Mouse (Mus musculus) kidney, embryonic 16.5 days (tissue): Measurements from ENCODE around the gene Tas2r122. TPM values are rescaled to one million over a fixed set of nuclear protein-coding genes. Genes with fewer than 3 reads are reported as not detected.
"Not testable (repeated sequence)": the region's sequence is repeated elsewhere in the genome, so short reads cannot be mapped to it uniquely, and the experiment has no call there.

Source experiments
- ATAC-seq: fragments of 200-750 bp; cut with Nextera tagmentation; 2 replicates; pipeline ENCODE4 v1.8.0; 2017; ENCODE audit warnings: moderate TSS enrichment; ENCODE audit not compliant: low FRiP score, low TSS enrichment
- H3K27ac ChIP-seq: fragments of 300-500 bp; sonication (generic); 2 replicates; pipeline ENCODE4 v1.5.1; 2014; ENCODE audit warnings: low read length
- H3K27me3 ChIP-seq: fragments of 300-500 bp; sonication (generic); 2 replicates; pipeline ENCODE4 v1.6.1; 2014; ENCODE audit warnings: low read length, control low read depth, mixed read lengths; ENCODE audit not compliant: insufficient read depth
- H3K36me3 ChIP-seq: fragments of 300-500 bp; sonication (generic); 2 replicates; pipeline ENCODE4 v1.6.1; 2014; ENCODE audit warnings: low read length, control low read depth, mixed read lengths; ENCODE audit not compliant: insufficient read depth
- H3K4me1 ChIP-seq: fragments of 300-500 bp; sonication (generic); 2 replicates; pipeline ENCODE4 v1.6.1; 2014; ENCODE audit warnings: low read length, control low read depth, mixed read lengths; ENCODE audit not compliant: insufficient read depth
- H3K4me2 ChIP-seq: fragments of 300-500 bp; sonication (generic); replicated peaks from 2 replicates; pipeline ENCODE4 v1.6.1; 2014; ENCODE audit warnings: low read depth, low read length
- H3K4me3 ChIP-seq: fragments of 300-500 bp; sonication (generic); 2 replicates; pipeline ENCODE4 v1.5.1; 2014; ENCODE audit warnings: mild to moderate bottlenecking, low read length
- H3K9ac ChIP-seq: fragments of 300-500 bp; sonication (generic); replicated peaks from 2 replicates; pipeline ENCODE4 v1.6.1; 2014; ENCODE audit warnings: low read length
- H3K9me3 ChIP-seq: fragments of 300-500 bp; sonication (generic); 2 replicates; pipeline ENCODE4 v1.6.1; 2016; ENCODE audit warnings: low read length, control low read depth
- WGBS: fragments of 180-500 bp; shearing (Covaris S2); extraction: QIAGEN DNeasy Blood & Tissue Kit; methylation state at CpG from one replicate; pipeline ENCODE4 v1.1.7; 2014; 5-methylcytosine and 5-hydroxymethylcytosine counted together
- polyA plus RNA-seq: library from polyadenylated mRNA; unstranded; fragments of >200 nt; fragmentation: Nextera tagmentation; extraction: Ambion mirVana; gene quantifications from 2 replicates; pipeline ENCODE4 v1.2.1, GENCODE M21; 2015

Gene Tas2r122
- polyA plus RNA-seq: not detected in 2 replicates

DNA sequence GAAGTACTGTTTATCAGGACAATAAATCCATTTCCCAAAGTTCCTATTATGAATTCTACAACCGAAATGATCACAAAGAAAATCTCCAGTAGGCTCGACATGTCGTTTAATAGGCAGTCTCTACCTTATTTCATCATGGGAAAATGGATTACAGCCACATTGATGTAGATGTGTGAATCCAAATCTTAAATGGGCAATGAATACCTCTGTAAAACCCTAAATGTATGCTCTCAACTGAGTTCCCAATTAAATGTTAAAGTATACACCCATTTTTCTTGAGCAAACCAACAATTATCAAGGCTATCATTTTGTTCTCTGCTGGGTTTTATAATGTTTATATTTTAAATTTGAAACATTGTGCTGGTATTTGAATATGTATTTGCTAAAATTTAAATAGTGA, at the start of gene Tas2r122:
Gene Tas2r122 (minus strand): TSS at position 101 of the 400 bp plus-strand sequence.
- H3K27ac ChIP-seq: no peak within 1 kb of the TSS
- H3K9ac ChIP-seq: no peak within 1 kb of the TSS
- no peak for ATAC-seq
- no peaks in the 10 kb centered on the region for H3K36me3 ChIP-seq
- no peak within 1 kb of the TSS for H3K4me2 ChIP-seq
- H3K27me3 ChIP-seq: no peaks in the 10 kb centered on the region
- no peak within 1 kb of the TSS for H3K4me3 ChIP-seq
- no peaks in the 10 kb centered on the region for H3K9me3 ChIP-seq
- no peaks in the 10 kb centered on the region for H3K4me1 ChIP-seq
- WGBS: 86% methylated on average over 3 of the region's 3 CpGs

DNA sequence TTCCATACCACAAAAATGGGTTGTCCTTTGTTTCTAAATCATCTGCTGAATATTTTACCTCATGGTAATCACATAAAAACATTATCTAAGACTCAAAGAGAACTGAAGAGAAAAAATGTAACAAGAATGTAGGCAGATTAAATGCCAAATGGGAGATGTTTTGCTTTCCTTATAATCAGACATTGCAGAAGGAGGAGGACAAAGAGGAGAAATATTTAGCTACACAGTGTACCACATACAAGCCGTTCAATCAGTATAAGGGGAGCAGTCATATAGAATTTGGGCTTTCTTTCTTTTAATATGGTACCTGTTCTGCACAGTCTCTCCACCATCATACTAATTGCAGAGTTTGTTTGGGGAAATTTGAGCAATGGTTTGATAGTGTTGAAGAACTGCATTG, 42.7 kb upstream of the Tas2r122 start, which contains the start of gene Tas2r124:
Gene Tas2r124 (plus strand): TSS at position 301 of the 400 bp plus-strand sequence.
- Histone ChIP-seq H3K27me3 (no peaks in the 10 kb centered on the region), H3K9me3 (no peaks in the 10 kb centered on the region), H3K4me1 (no peaks in the 10 kb centered on the region), H3K27ac (no peak within 1 kb of the TSS), H3K36me3 (no peaks in the 10 kb centered on the region), H3K9ac (no peak within 1 kb of the TSS), H3K4me2 (no peak within 1 kb of the TSS), H3K4me3 (no peak within 1 kb of the TSS)
- WGBS: 89% methylated on average over 1 of the region's 1 CpGs
- no peak for ATAC-seq

DNA sequence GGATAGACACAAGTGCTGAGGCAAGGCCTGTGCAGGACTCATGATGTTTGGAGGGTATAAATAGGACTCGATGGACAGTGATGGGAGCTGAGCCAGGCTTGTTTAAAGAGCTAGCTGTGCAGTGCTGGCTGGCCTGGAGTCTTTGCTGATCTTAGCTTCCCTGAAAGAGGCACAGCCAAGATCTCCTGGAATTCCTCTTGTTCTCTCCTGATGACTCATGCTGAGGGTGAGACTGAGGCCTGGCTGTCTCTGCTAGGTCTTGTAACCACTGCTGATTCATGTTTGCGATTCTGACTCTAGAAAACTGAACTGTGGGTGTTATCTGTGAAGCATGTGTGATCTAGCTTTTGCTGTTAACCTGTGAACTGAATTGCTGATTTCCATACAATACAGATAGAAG, 38.5 kb upstream of the Tas2r122 start:
- no peak overlapping the region for H3K9ac ChIP-seq
- H3K27ac ChIP-seq: no peak overlapping the region
- ATAC-seq: no peak
- H3K4me3 ChIP-seq: no peak overlapping the region
- H3K4me1 ChIP-seq: no peaks in the 10 kb centered on the region
- no peaks in the 10 kb centered on the region for H3K36me3 ChIP-seq
- no peak overlapping the region for H3K4me2 ChIP-seq
- H3K9me3 ChIP-seq: no peaks in the 10 kb centered on the region
- no peaks in the 10 kb centered on the region for H3K27me3 ChIP-seq
- WGBS: 91% methylated on average over 2 of the region's 2 CpGs

DNA sequence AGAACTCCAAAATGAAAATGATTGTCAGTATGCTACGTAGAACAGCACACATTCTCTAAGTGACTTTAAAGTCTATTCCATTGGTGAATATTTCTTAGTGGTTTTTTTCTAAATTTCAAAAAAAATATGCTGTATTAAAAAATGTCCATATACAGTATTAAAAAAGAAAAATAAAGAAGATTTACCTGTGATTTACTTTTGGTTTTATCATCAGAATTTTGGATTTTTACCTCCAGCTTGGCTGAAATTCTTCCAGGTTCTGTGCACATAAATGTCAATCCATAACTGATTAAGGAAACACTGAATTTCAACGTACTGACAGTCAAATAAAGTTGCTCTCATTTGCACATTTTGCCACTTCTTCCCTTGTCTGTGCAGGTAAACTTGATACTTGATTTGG, 26.2 kb upstream of the Tas2r122 start, which contains the start of gene Tas2r115:
Gene Tas2r115 (minus strand): TSS at position 101 of the 400 bp plus-strand sequence.
- no peak within 1 kb of the TSS for H3K4me2 ChIP-seq
- no peak for ATAC-seq
- H3K9ac ChIP-seq: no peak within 1 kb of the TSS
- H3K27ac ChIP-seq: no peak within 1 kb of the TSS
- H3K27me3 ChIP-seq: no peaks in the 10 kb centered on the region
- no peaks in the 10 kb centered on the region for H3K36me3 ChIP-seq
- no peaks in the 10 kb centered on the region for H3K9me3 ChIP-seq
- 76% methylated on average over 2 of the region's 2 CpGs for WGBS
- no peak within 1 kb of the TSS for H3K4me3 ChIP-seq
- H3K4me1 ChIP-seq: no peaks in the 10 kb centered on the region

DNA sequence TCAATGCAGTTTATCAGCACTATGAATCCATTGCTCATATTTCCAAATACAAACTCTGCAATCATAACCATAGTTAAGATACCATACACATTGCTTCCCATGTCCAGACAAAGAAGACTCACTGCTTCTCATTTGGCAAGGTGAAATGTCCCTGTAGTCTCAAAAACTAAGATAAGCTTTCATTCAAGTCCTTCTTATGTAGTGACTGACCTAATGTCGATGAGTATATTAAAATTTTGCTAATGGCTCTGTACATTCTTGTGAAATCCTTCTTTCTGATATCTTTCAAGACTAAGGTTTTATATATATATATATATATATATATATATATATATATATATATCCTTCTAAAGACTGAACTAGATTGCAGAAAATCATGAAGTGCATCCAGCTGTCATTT, 10.8 kb downstream of the Tas2r122 start, which contains the start of gene Tas2r121:
Gene Tas2r121 (minus strand): TSS at position 101 of the 400 bp plus-strand sequence.
- no peak within 1 kb of the TSS for H3K4me2 ChIP-seq
- H3K4me3 ChIP-seq: no peak within 1 kb of the TSS
- H3K27ac ChIP-seq: no peak within 1 kb of the TSS
- H3K27me3 ChIP-seq: no peaks in the 10 kb centered on the region
- WGBS: 82% methylated on average over 1 of the region's 1 CpGs
- H3K9me3 ChIP-seq: no peaks in the 10 kb centered on the region
- no peak within 1 kb of the TSS for H3K9ac ChIP-seq
- H3K4me1 ChIP-seq: no peaks in the 10 kb centered on the region
- no peak for ATAC-seq
- H3K36me3 ChIP-seq: no peaks in the 10 kb centered on the region

DNA sequence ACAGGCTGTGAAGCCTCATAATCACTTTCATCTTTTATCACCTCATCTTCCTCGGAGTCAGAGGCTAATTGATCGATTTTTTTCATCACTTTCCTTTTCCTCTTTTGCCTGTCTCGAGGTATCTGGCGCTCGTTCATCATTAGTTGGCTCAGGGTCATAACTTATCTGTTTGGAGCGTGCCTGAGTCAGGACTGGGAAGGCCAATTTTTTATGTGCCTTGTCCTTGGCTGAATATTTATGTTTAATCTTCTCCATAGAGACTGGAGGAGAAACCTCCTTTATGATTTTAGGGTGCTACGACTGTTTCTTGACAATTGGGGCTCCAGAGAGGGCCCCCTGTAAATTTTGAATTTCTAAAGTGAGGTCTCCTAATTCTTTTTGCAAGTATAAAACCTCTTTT, 20.1 kb downstream of the Tas2r122 start:
- H3K4me2 ChIP-seq, H3K9me3 ChIP-seq, H3K27ac ChIP-seq, H3K4me1 ChIP-seq, H3K9ac ChIP-seq, H3K36me3 ChIP-seq, H3K27me3 ChIP-seq, H3K4me3 ChIP-seq, ATAC-seq: not testable (repeated sequence)
- WGBS: 75% methylated on average over 7 of the region's 7 CpGs

Other genes starting within 250 kb of the Tas2r122 start
- not detected in 2 replicates for gene Prh1, start 142.1 kb downstream of the Tas2r122 start, polyA plus RNA-seq
- not detected in 2 replicates for gene Prp2, start 116.0 kb downstream of the Tas2r122 start, polyA plus RNA-seq
- gene A630073D07Rik, start 60.4 kb downstream of the Tas2r122 start, polyA plus RNA-seq: not detected in 2 replicates
- not detected in 2 replicates for gene Tas2r120, start 55.0 kb downstream of the Tas2r122 start, polyA plus RNA-seq
- gene Tas2r121, start 10.9 kb downstream of the Tas2r122 start, polyA plus RNA-seq: not detected in 2 replicates
- not detected in 2 replicates for gene Tas2r115, start 26.1 kb upstream of the Tas2r122 start, polyA plus RNA-seq
- not detected in 2 replicates for gene Tas2r124, start 42.8 kb upstream of the Tas2r122 start, polyA plus RNA-seq
- gene Tas2r102, start 50.2 kb upstream of the Tas2r122 start, polyA plus RNA-seq: not detected in 2 replicates
- gene Tas2r136, start 66.2 kb upstream of the Tas2r122 start, polyA plus RNA-seq: not detected in 2 replicates
- not detected in 2 replicates for gene Tas2r117, start 90.9 kb upstream of the Tas2r122 start, polyA plus RNA-seq
- not detected in 2 replicates for gene Tas2r123, start 135.2 kb upstream of the Tas2r122 start, polyA plus RNA-seq
- not detected in 2 replicates for gene Tas2r116, start 143.5 kb upstream of the Tas2r122 start, polyA plus RNA-seq
- not detected in 2 replicates for gene Tas2r110, start 156.1 kb upstream of the Tas2r122 start, polyA plus RNA-seq
- gene Tas2r113, start 181.1 kb upstream of the Tas2r122 start, polyA plus RNA-seq: not detected in 2 replicates
- not detected in 2 replicates for gene Tas2r125, start 197.7 kb upstream of the Tas2r122 start, polyA plus RNA-seq
- not detected in 2 replicates for gene Tas2r129, start 239.2 kb upstream of the Tas2r122 start, polyA plus RNA-seq
- gene Tas2r131, start 246.0 kb upstream of the Tas2r122 start, polyA plus RNA-seq: not detected in 2 replicates